Mouse (Mus musculus): ENCODE results near the gene Nlgn1. TPM values are rescaled to one million over a fixed set of nuclear protein-coding genes. Genes with fewer than 3 reads are reported as not detected.
A peak's percentile ranks its signal among the peaks of the same experiment; 100 is the strongest.

Nlgn1 gene
- not detected in 2 replicates for polyA plus RNA-seq (2015; fragmentation: Nextera tagmentation; extraction: Ambion mirVana)

DNA sequence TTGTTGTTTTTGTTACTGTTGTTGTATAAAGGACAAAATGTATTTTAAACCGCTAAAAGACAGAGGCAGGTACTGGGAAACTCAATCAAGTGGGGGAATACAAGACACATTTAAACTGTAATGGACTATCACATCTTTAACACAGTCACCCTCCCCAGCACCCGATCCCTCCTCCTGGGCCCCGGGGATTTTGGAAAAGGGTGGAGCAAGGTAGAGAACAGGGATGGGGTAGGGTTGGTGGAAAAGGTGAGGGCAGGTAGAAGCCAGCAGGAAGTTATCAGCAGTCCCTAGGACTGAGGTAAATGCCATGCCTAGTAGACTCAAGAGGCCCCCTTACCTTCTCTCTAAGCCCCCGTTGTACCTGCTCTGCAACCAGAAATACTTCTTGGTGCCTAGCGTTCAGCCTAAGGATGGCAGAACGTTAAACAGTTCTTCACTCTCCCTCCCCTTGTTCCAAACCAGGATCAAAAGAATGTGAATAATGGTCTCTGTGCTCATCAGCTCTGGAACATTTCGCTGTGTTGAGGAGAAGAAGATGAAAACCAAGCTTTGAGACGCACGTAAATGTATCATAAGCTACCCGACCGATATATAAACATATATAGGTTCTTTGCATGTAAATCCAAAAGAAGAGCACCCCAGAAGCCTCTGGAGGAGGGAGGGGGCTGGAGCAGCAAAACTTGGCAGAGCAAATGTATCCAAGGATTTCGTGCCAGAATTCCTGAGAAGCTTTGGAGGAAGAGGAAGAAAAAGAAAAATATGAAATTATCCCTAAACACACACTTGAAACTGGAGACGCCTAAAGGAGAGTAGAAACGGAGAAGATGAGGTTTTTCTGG, at the start of gene Nlgn1:
Gene Nlgn1 (minus strand): TSS at position 61 of the 839 bp plus-strand sequence.
- Histone ChIP-seq H3K36me3 (replicated peaks; ENCODE audit: insufficient read depth, low read length) (no peaks in the 10 kb centered on the region), H3K27me3 (ENCODE audit: insufficient read depth, low read length) (peaks cover 36% of the 10 kb centered on the region), H3K4me3 (ENCODE audit: low read depth, low read length) (no peak within 1 kb of the TSS), H3K27ac (ENCODE audit: low read depth) (no peak within 1 kb of the TSS), H3K4me2 (ENCODE audit: low read depth, low read length) (peak within 1 kb of the TSS; percentile 38), H3K9ac (replicated peaks) (no peak within 1 kb of the TSS), H3K9me3 (ENCODE audit: low read length) (no peaks in the 10 kb centered on the region), H3K4me1 (ENCODE audit: insufficient read depth) (no peaks in the 10 kb centered on the region; the same call in 1 of the 2 replicates)
- 5% methylated on average over 14 of the region's 14 CpGs for WGBS (ENCODE audit: insufficient replicate concordance)
- TF ChIP-seq EP300 (IDR thresholded peaks at IDR 0.05; ENCODE audit: low read depth): no peak
- TF ChIP-seq CTCF (IDR thresholded peaks at IDR 0.05; ENCODE audit: low read depth): no peak
- no peak for DNase-seq
- ATAC-seq: no peak

- H3K4me3 ChIP-seq (ENCODE audit: low read depth, low read length): no peak overlapping the region
- no peaks in the 10 kb centered on the region for H3K4me1 ChIP-seq (ENCODE audit: insufficient read depth)
- H3K4me2 ChIP-seq (ENCODE audit: low read depth, low read length): no peak overlapping the region
- H3K27me3 ChIP-seq (ENCODE audit: insufficient read depth, low read length): no peaks in the 10 kb centered on the region
- H3K9me3 ChIP-seq (ENCODE audit: low read length): no peaks in the 10 kb centered on the region
- ATAC-seq (no peak), DNase-seq (no peak)
- TF ChIP-seq CTCF (IDR thresholded peaks at IDR 0.05; ENCODE audit: low read depth): no peak
- no peak for TF ChIP-seq EP300 (IDR thresholded peaks at IDR 0.05; ENCODE audit: low read depth)
- no peak overlapping the region for H3K9ac ChIP-seq (replicated peaks)
- H3K27ac ChIP-seq (ENCODE audit: low read depth): no peak overlapping the region
- WGBS (ENCODE audit: insufficient replicate concordance): 66% methylated on average over 2 of the region's 2 CpGs
- H3K36me3 ChIP-seq (replicated peaks; ENCODE audit: insufficient read depth, low read length): no peaks in the 10 kb centered on the region
These were observed 46.0 kb upstream of the Nlgn1 start for GRCm38 (mm10) chr3:26378272-26378671.

DNA sequence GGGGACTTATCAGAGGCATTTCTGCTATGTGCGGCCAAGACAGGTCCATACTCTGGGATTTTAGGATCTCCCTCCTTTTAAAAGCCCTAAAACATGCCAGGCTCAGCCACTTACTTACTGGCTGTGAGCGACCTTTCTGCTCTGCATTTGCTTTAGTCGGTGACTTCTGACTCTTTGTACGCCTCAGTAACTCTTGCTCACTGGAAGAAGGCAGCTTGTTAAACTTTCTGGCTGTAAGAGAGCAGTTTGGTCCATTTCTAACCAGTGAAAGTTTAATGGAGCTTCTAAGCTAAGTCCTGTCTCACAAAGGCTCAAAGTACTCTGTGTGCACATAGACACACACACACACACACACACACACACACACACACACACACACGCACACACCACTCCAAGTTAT, 22.8 kb upstream of the Nlgn1 start:
- no peaks in the 10 kb centered on the region for H3K27me3 ChIP-seq (ENCODE audit: insufficient read depth, low read length)
- H3K4me3 ChIP-seq (ENCODE audit: low read depth, low read length): no peak overlapping the region
- H3K4me1 ChIP-seq (ENCODE audit: insufficient read depth): no peaks in the 10 kb centered on the region
- H3K36me3 ChIP-seq (replicated peaks; ENCODE audit: insufficient read depth, low read length): no peaks in the 10 kb centered on the region
- TF ChIP-seq CTCF (IDR thresholded peaks at IDR 0.05; ENCODE audit: low read depth) (no peak), EP300 (IDR thresholded peaks at IDR 0.05; ENCODE audit: low read depth) (no peak)
- ATAC-seq: no peak
- no peak overlapping the region for H3K27ac ChIP-seq (ENCODE audit: low read depth)
- DNase-seq: no peak
- no peak overlapping the region for H3K4me2 ChIP-seq (ENCODE audit: low read depth, low read length)
- no peak overlapping the region for H3K9ac ChIP-seq (replicated peaks)
- WGBS (ENCODE audit: insufficient replicate concordance): 74% methylated on average over 5 of the region's 5 CpGs
- H3K9me3 ChIP-seq (ENCODE audit: low read length): no peaks in the 10 kb centered on the region

DNA sequence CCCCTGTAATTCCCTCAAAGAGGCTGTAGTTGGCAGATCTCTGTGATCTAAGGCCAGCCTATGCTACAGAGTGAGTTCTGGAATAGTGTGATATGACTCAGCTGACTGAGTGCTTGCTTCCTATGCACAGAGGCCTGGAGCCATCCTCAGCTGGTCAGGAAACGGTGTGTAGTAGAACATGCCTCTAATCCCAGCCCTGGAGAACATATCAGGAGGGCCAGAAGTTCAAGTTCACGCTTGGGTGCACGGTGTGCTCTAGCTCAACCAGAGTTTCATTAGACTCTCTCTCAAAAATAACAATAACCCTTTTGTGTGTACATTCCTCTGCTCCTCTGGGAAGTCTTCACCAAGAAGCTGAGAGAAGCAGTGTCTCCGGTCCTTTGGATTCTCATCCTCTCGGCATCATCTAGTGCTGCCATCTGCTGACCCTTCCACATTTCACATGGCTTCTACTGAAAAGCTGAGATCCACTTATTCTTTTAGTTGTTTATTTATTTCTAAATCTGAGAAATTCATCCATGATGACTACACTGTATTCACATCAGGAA, 22.3 kb upstream of the Nlgn1 start:
- no peak overlapping the region for H3K9ac ChIP-seq (replicated peaks)
- no peaks in the 10 kb centered on the region for H3K4me1 ChIP-seq (ENCODE audit: insufficient read depth)
- DNase-seq: no peak
- no peak overlapping the region for H3K27ac ChIP-seq (ENCODE audit: low read depth)
- H3K4me3 ChIP-seq (ENCODE audit: low read depth, low read length): no peak overlapping the region
- no peaks in the 10 kb centered on the region for H3K9me3 ChIP-seq (ENCODE audit: low read length)
- WGBS (ENCODE audit: insufficient replicate concordance): 83% methylated on average over 5 of the region's 5 CpGs
- H3K36me3 ChIP-seq (replicated peaks; ENCODE audit: insufficient read depth, low read length): no peaks in the 10 kb centered on the region
- no peak for TF ChIP-seq EP300 (IDR thresholded peaks at IDR 0.05; ENCODE audit: low read depth)
- no peak for TF ChIP-seq CTCF (IDR thresholded peaks at IDR 0.05; ENCODE audit: low read depth)
- no peak for ATAC-seq
- no peak overlapping the region for H3K4me2 ChIP-seq (ENCODE audit: low read depth, low read length)
- H3K27me3 ChIP-seq (ENCODE audit: insufficient read depth, low read length): no peaks in the 10 kb centered on the region

DNA sequence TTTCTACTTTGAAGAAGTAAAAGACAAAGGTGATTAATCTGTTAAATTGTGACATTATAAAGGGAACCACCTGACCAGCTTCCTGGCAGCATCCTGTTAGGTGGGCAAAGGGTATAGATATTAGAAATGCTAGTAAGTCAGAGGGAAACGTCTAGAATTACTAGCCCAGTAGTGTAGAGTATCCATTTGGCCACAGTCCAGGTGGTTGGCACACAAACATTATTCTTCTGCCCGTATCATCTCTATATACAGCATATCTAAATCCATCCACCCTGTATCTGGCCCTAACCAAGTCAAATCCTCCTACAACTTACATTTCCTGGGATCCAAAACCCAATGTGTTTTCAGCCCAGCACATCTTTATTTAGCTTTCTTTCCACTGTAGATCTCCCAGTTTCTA, 5.2 kb upstream of the Nlgn1 start:
- Histone ChIP-seq H3K27me3 (ENCODE audit: insufficient read depth, low read length) (peaks cover 12% of the 10 kb centered on the region), H3K4me1 (ENCODE audit: insufficient read depth) (no peaks in the 10 kb centered on the region), H3K36me3 (replicated peaks; ENCODE audit: insufficient read depth, low read length) (no peaks in the 10 kb centered on the region), H3K4me2 (ENCODE audit: low read depth, low read length) (no peak overlapping the region), H3K27ac (ENCODE audit: low read depth) (no peak overlapping the region), H3K4me3 (ENCODE audit: low read depth, low read length) (no peak overlapping the region), H3K9me3 (ENCODE audit: low read length) (no peaks in the 10 kb centered on the region), H3K9ac (replicated peaks) (no peak overlapping the region)
- 50% methylated on average over 2 of the region's 2 CpGs for WGBS (ENCODE audit: insufficient replicate concordance)
- ATAC-seq (no peak), DNase-seq (no peak)
- TF ChIP-seq CTCF (IDR thresholded peaks at IDR 0.05; ENCODE audit: low read depth) (no peak), EP300 (IDR thresholded peaks at IDR 0.05; ENCODE audit: low read depth) (no peak)

DNA sequence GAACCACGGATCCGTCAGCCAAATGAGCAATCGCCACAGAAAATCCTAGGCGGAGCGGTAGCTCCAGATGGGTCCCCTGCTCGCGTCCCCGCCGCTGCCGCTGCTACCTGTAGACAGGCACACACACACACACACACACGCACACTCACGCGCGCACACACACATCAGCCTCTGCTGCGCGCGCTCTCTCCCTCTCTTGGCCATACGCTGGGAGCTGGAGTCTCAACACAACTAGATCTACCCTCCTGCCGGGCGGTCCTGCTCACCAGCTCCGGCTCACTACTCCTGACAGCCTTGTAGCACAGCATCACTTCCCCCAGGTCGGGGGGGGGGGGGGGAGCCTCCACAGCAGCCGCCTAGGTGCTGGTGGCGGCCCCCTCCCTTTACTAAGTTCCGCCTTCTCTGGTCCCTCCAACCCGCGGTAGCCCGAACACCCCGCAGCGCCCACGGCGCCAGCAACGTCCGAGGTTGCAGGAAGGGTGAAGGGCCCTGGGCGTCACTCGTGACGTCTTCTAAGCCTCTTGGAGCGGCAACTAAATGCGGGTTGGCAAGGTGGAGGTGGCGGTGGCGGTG, 1.1 kb upstream of the Nlgn1 start:
- DNase-seq: no peak
- 2% methylated on average over 40 of the region's 41 CpGs for WGBS (ENCODE audit: insufficient replicate concordance)
- Histone ChIP-seq H3K4me3 (ENCODE audit: low read depth, low read length) (no peak overlapping the region), H3K9ac (replicated peaks) (no peak overlapping the region), H3K27ac (ENCODE audit: low read depth) (no peak overlapping the region), H3K4me2 (ENCODE audit: low read depth, low read length) (peak overlapping the region; percentile 38), H3K4me1 (ENCODE audit: insufficient read depth) (no peaks in the 10 kb centered on the region; the same call in 1 of the 2 replicates), H3K36me3 (replicated peaks; ENCODE audit: insufficient read depth, low read length) (no peaks in the 10 kb centered on the region), H3K27me3 (ENCODE audit: insufficient read depth, low read length) (peaks cover 36% of the 10 kb centered on the region), H3K9me3 (ENCODE audit: low read length) (no peaks in the 10 kb centered on the region)
- TF ChIP-seq CTCF (IDR thresholded peaks at IDR 0.05; ENCODE audit: low read depth) (no peak), EP300 (IDR thresholded peaks at IDR 0.05; ENCODE audit: low read depth) (no peak)
- ATAC-seq: no peak
